Mouse (Mus musculus) kidney, adult 2 months (tissue): ENCODE measurements around the gene Slc29a1. TPM values are rescaled to one million over a fixed set of nuclear protein-coding genes. Genes with fewer than 3 reads are reported as not detected.

Experiments
- DNase-seq: peaks from one replicate; pipeline ENCODE4 v3.0.0; 2021
- H3K27ac ChIP-seq: fragments of 200-500 bp; 2 replicates; pipeline ENCODE4 v1.5.1; 2012; ENCODE audit warnings: low read depth, low read length, control low read depth, inconsistent platforms; ENCODE audit not compliant: insufficient read depth
- H3K27me3 ChIP-seq: fragments of 200-500 bp; replicated peaks from 2 replicates; pipeline ENCODE4 v1.6.1; 2012; ENCODE audit warnings: mild to moderate bottlenecking, moderate library complexity, low read length, inconsistent platforms; ENCODE audit not compliant: control insufficient read depth, insufficient read depth
- H3K36me3 ChIP-seq: fragments of 200-500 bp; 2 replicates; pipeline ENCODE4 v1.6.1; 2012; ENCODE audit warnings: mild to moderate bottlenecking, moderate library complexity, low read length, inconsistent platforms; ENCODE audit not compliant: control insufficient read depth, insufficient read depth
- H3K4me1 ChIP-seq: fragments of 200-500 bp; 2 replicates; pipeline ENCODE4 v1.6.1; 2011; ENCODE audit warnings: low read length; ENCODE audit not compliant: control insufficient read depth, insufficient read depth
- H3K4me3 ChIP-seq: fragments of 200-500 bp; 2 replicates; pipeline ENCODE4 v1.5.1; 2011; ENCODE audit warnings: mild to moderate bottlenecking, low read depth, low read length, control low read depth; ENCODE audit not compliant: insufficient read depth
- CTCF ChIP-seq: fragments of 200-500 bp; conservative IDR thresholded peaks from 2 replicates; pipeline ENCODE4 v1.5.1; 2011; ENCODE audit warnings: low read depth, mild to moderate bottlenecking, control low read depth, low read length, moderate library complexity, mixed read lengths; ENCODE audit not compliant: insufficient read depth, insufficient read length
- POLR2A ChIP-seq: fragments of 200-500 bp; IDR thresholded peaks from one replicate; pipeline ENCODE4 v1.6.1; 2011; ENCODE audit warnings: low read depth, low read length, control low read depth
- WGBS: fragments of 180-500 bp; shearing (Covaris S2); methylation state at CpG from one replicate; pipeline ENCODE4 v1.1.7; 2018; 5-methylcytosine and 5-hydroxymethylcytosine counted together
- polyA plus RNA-seq: library from polyadenylated mRNA; depleted of rRNA; stranded (reverse); fragments of >200 nt; gene quantifications from 2 replicates; pipeline ENCODE4 v1.2.3, GENCODE M21; 2012

The Slc29a1 gene
- polyA plus RNA-seq, 1 experiment = 89.5 TPM

DNA sequence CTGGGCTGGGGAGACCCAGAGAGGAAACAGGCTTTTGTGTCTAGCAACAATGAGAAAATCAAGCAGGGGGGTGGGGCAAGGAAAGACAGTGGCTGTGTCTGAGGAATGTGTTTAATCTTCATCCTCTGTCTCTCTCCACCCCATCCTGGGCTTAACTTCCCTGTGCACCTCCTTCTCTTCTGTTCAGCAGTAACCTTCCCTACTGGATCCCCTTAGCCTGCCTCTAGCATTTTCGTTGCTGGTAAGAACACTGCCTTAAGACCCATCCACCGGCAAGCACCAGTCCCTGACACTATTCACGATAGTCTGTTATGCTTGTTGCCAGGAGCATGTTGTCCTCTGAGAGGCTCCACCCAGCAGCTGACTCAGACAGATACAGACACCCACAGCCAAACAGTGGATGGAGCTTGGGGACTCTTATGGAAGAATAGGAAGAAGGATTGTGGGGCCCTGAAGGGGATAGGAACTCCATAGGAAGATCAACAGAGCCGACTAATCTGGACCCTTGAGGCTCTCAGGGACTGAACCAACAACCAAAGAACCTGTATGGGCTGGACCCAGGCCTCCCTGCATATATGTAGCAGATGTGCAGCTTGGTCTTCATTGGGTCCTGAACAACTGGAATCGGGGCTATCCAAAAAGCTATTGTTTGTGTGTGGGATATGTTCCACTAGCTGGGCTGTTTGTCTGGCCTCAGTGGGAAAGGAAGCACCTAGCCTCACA, 10.9 kb upstream of the Slc29a1 start:
- Histone ChIP-seq H3K27ac (no peak overlapping the region), H3K4me3 (no peak overlapping the region), H3K4me1 (no peaks in the 10 kb centered on the region), H3K27me3 (no peaks in the 10 kb centered on the region), H3K36me3 (no peaks in the 10 kb centered on the region)
- no peak for DNase-seq
- 48% methylated on average over 5 of the region's 5 CpGs for WGBS
- TF ChIP-seq CTCF (no peak), POLR2A (no peak)

DNA sequence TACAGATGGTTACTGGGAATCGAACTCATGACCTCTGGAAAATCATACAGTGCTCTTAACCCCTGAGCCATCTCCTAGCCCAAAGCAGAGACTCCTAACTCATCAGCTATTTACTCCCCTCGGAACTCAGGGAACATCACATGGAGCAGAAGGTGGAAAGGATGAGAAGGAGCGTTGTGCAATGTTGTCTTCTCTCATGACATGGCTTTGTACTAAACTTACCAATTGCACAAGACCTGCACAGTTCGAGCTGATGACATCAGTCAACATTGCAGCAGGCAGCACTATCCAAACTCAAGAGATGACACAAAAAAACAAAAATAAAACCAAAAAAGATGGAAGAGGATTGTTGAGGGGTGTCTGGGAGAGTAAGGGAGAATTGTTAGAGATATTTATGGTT, 9.0 kb upstream of the Slc29a1 start:
- no peaks in the 10 kb centered on the region for H3K36me3 ChIP-seq
- no peak for DNase-seq
- H3K4me1 ChIP-seq = no peaks in the 10 kb centered on the region
- H3K27ac ChIP-seq = no peak overlapping the region
- no peak overlapping the region for H3K4me3 ChIP-seq
- 88% methylated on average over 4 of the region's 4 CpGs for WGBS
- TF ChIP-seq POLR2A (no peak), CTCF (no peak)
- no peaks in the 10 kb centered on the region for H3K27me3 ChIP-seq

DNA sequence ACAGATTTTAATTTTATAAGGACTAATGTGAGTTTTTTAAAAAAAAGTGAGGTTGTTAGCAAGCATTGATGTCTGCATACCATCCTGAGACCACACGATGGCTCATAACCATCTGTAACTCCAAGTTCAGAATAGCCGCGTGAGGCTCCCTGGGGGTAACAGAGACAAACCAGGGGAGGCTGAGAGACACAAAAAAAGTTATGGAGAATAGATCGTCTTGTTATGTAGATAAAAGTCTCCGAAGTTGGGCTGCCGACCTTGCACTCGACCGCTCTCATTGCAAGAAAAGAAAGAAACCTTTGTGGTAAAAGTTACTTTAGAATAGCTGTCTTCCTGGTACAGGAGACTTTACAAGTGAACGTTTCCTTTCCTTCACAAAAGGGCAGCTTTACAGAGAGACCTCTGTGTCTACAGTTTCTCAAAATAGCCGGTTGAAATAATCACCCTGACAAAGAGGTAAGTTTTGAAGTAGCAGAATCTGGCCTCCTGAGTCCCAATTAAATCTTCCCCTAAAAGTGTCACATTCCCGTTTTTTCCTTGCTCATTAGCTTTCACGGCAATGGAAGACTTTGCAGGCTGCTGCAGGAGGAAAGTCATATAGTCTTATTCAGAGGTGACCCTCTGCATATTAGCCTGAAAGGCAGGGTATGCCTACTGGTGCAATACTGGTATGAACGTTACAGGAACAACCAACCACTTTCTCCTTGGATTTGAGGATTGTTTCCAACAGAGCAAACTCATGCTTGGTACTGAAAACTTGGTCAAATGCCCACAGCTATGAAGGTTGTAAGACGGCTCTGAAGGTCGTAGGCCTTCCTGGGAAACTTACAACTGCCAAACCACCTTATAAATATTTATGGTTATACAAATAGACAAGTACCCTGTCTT, 7.8 kb upstream of the Slc29a1 start:
- Histone ChIP-seq H3K27me3 (no peaks in the 10 kb centered on the region), H3K27ac (no peak overlapping the region), H3K36me3 (no peaks in the 10 kb centered on the region), H3K4me1 (no peaks in the 10 kb centered on the region), H3K4me3 (no peak overlapping the region)
- WGBS = 72% methylated on average over 15 of the region's 15 CpGs
- DNase-seq = no peak
- TF ChIP-seq CTCF (no peak), POLR2A (no peak)

DNA sequence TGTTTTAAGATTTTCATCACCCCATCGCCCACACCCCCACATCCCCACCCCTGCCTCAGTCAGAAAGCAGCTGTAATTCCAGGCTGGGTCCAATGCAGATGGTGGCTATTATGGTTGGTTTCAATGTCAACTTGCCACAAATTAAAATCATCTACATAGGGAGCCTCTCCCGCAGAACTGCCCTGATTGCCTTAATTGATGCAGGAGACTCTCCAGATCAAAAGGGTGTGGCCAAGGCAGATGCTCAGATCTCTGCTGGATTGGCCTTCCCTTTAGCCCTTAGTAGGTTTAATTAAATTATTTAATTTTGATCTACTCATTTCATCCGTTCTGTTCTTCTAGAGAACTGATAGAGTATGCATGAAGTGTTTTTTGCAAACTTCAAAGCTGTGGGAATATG, 3.6 kb upstream of the Slc29a1 start:
- no peak overlapping the region for H3K4me3 ChIP-seq
- no peak overlapping the region for H3K27ac ChIP-seq
- TF ChIP-seq CTCF (no peak), POLR2A (no peak)
- no peaks in the 10 kb centered on the region for H3K27me3 ChIP-seq
- no peaks in the 10 kb centered on the region for H3K4me1 ChIP-seq
- WGBS = 93% methylated on average over 3 of the region's 3 CpGs
- DNase-seq = no peak
- H3K36me3 ChIP-seq = no peaks in the 10 kb centered on the region

DNA sequence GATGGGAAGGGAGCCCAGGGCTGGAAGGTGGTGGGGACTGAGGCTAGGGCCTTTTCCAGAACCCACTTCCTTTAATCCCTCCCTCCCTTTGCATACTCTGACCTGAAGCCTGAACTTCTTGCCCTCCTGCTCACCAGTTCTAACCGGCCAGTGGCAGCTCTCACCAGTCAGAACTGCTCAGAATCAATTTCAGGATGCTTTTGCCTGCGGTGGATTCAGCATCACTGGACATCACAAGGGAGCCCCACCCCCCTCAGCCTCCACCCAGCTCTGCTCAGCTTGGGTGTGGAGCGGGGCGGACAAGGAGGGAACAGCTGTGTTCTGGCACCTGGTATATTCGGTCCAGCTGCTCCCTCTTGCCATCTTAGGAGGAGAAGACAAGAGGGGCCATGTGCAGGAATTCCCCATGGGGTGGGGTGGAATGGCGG, 2.5 kb upstream of the Slc29a1 start, which contains the start of gene Mymx:
Gene Mymx, minus strand, starts transcription at position 226 of the 428 bp plus-strand sequence.
- H3K4me1 ChIP-seq = peaks cover 4% of the 10 kb centered on the region
- H3K27ac ChIP-seq = peak within 1 kb of the TSS; percentile 39
- no peaks in the 10 kb centered on the region for H3K36me3 ChIP-seq
- no peaks in the 10 kb centered on the region for H3K27me3 ChIP-seq
- WGBS = 53% methylated on average over 6 of the region's 6 CpGs
- TF ChIP-seq CTCF (no peak), POLR2A (no peak)
- no peak within 1 kb of the TSS for H3K4me3 ChIP-seq
- DNase-seq = peak; percentile 76

DNA sequence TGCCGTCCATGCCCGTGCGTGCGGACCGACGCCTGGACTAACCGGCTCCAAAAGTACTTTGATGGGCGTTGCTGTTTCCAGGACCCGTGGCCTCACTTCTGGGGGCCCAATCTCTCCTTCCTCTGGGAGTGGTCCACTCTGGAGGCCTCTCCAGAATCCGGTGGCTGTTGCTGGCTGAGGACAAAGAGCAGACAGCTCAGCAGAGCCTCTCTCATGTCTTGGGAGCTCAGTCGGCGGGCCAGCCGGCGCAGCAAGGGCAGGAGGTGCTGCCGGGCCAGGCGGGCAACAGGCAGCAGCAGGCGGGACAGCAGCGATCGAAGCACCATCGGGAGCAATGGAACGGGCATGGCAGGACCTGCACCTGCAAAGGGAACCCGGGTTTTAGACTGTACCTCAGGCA, 1.9 kb upstream of the Slc29a1 start:
- Histone ChIP-seq H3K4me3 (no peak overlapping the region), H3K27ac (peak overlapping the region; percentile 39), H3K4me1 (peaks cover 10% of the 10 kb centered on the region), H3K27me3 (no peaks in the 10 kb centered on the region), H3K36me3 (no peaks in the 10 kb centered on the region)
- DNase-seq = no peak
- WGBS = 47% methylated on average over 22 of the region's 22 CpGs
- TF ChIP-seq POLR2A = no peak
- TF ChIP-seq CTCF = no peak

DNA sequence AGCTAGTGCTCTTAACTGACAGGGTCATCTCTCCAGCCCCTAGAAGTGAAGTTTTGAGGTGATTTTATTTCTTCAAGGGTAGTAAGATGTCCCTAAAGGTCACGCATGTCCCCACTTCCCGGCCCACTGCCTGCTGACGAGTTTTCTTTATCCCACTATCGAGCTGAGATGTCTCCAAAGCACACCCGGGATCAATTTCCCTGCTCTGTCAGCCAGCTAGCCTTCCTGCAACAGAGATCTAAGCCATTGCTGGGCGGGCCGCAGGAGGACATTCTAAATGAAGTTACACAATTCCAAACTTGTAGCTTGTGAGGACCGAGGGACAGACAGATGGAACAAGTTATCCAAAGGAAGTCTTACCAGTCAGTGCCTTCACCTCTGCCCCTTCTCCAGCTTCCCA, 861 bp upstream of the Slc29a1 start:
- H3K36me3 ChIP-seq = no peaks in the 10 kb centered on the region
- H3K4me1 ChIP-seq = peaks cover 16% of the 10 kb centered on the region
- TF ChIP-seq CTCF (no peak), POLR2A (no peak)
- H3K27ac ChIP-seq = no peak overlapping the region
- 76% methylated on average over 8 of the region's 8 CpGs for WGBS
- DNase-seq = no peak
- no peaks in the 10 kb centered on the region for H3K27me3 ChIP-seq
- no peak overlapping the region for H3K4me3 ChIP-seq
